Mouse (Mus musculus) left cerebral cortex, adult 8-10 months (tissue): ENCODE results near the gene Nr1d1. TPM values are rescaled to one million over a fixed set of nuclear protein-coding genes. Genes with fewer than 3 reads are reported as not detected.
"Not testable (repeated sequence)": the region's sequence is repeated elsewhere in the genome, so short reads cannot be mapped to it uniquely, and the experiment has no call there.

ENCODE experiments used
- DNase-seq, 2 experiments: peaks; one replicate each; pipeline ENCODE4 v3.0.0; 2022; ENCODE audit warnings: low spot score in 2 of 2
- total RNA-seq, 4 experiments: library from RNA; stranded (reverse); gene quantifications; 2 replicates each; pipeline ENCODE4 v1.2.4; 2022

Nr1d1 gene
- total RNA-seq, 4 experiments from 2014 or later: 137 to 177 (median 145) TPM

GRCm38 (mm10) chr11:98740026-98740392, 35.1 kb downstream of the Nr1d1 start:
- DNase-seq: no peak

DNA sequence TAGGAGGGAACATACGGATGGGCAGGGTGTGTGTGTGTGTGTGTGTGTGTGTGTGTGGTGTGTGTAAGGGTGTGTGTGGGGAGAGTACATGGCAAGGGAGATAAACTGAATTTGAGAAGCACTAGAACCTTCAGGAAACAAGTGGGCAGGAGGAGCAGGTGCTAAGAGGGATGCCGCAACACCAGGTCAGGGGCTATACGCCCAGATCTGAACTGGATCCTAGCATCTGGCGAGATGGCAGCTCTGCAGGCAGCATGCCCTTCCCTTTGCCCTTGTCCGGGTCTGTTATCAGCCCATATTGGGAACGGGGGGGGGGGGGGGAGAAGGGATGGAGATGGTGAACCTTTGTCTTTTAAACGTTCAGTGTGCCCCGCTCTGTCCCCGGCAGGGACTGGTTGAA, 36.2 kb downstream of the Nr1d1 start:
- no peak for DNase-seq

DNA sequence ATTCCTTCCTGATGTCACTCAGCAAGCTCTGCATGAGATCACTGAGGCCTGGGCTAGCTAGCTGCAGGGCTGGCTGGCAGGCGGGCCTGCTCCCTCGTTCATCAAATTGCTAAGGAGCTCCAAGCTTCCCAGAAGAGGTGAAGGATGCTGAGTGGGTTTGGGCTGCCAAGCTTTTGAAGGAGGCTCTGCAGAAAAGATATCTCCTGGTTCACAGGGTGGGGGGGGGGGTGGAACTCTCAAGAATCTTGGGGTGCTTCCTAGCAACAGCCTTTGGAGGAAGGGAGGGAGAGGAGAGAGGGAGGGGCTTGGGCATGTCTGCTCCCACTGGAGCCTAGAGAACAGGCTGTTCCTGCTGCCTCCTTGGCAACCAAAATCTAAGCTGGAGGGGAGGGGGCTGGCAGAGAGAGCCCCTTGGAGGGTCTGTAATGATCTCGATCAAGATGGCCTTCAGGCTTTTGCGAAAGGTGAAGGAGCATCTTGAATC, 36.7 kb downstream of the Nr1d1 start:
- DNase-seq: peak in 1 of 2 experiments; percentile 76

DNA sequence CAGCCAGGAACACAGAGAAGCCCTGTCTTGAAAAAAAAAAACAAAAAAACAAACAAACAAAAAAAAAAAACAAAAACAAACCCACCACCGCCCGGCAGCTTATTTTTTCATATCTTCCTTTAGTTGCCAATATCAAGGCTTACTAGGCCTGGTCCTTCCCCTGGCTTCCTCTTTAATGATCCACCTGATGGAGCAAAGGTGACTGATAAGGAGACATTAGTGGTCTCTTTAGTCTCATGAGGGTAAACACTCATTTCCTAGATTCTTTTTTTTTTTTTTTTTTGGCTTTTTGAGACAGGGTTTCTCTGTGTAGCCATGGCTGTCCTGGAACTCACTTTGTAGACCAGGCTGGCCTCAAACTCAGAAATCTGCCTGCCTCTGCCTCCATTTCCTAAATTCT, 37.9 kb downstream of the Nr1d1 start:
- DNase-seq: not testable (repeated sequence)

DNA sequence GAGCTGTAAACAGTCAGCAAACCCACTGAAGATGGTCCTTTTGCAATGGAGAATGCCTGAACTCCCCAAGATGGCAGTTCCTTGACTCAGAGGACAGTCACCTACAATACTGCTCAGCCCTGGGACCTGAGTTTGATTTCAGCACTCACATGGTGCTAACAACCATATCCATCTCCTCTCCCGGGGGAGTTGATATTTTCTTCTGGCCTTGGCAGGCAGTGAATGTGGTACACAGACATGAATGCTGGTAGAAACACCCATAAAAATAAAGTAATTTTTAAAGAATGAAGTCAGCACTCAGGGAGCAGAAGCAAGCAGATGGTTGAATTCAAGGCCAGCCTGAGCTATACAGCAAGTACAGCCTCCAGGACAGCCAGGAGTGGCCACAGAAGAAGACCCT, 39.0 kb downstream of the Nr1d1 start:
- DNase-seq: no peak

GRCm38 (mm10) chr11:98735111-98735510, 40.0 kb downstream of the Nr1d1 start:
- DNase-seq: no peak

DNA sequence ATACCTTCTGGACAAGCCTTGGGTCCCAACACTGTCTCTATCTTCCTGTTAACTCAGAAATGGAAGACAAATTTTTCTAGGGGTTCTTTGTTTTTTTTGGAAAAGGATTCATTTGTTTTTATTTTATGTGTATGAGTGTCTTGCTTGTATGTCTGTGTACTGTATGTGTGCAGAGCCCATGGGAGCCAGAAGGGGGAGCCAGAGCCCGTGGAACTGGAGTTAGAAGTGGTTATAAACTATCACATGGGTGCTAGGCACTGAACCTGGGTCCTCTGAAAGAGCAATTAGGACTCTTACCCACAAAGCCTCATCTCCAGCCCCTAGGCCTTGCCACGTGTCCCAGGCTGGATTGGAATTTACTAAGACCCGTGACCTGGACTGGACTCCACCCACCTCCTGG, 41.1 kb downstream of the Nr1d1 start:
- DNase-seq: no peak

GRCm38 (mm10) chr11:98731134-98731533, 44.0 kb downstream of the Nr1d1 start:
- peak in 1 of 2 experiments; percentile 88 for DNase-seq

- DNase-seq: no peak
Measured at GRCm38 (mm10) chr11:98730727-98731126, 44.4 kb downstream of the Nr1d1 start.

DNA sequence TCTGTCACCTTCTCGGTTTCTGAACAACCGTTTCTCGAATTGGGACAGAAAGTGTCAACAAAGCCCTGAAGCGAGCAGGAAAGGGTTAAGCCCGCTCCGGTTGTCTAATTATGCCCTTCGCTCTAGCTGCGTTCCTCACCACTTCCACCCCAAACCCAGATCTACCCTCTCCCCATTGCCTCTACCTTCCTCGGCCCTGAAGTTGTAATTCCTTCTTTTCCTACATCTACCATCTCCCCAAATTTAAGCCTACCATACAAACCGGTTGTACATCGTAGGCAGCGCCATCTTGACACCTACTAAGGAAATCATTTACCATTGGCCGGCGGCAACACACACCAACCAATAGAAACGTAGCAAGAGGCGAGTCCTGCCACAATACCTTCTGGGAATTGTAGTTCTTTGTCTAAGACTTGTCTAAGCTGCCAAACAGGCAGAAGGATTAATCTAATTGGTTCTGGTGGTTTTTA, 46.0 kb downstream of the Nr1d1 start, which contains the start of gene Med24:
Gene Med24, minus strand, starts transcription at position 317 of the 470 bp plus-strand sequence.
- DNase-seq: peak; percentile 78 to 92

DNA sequence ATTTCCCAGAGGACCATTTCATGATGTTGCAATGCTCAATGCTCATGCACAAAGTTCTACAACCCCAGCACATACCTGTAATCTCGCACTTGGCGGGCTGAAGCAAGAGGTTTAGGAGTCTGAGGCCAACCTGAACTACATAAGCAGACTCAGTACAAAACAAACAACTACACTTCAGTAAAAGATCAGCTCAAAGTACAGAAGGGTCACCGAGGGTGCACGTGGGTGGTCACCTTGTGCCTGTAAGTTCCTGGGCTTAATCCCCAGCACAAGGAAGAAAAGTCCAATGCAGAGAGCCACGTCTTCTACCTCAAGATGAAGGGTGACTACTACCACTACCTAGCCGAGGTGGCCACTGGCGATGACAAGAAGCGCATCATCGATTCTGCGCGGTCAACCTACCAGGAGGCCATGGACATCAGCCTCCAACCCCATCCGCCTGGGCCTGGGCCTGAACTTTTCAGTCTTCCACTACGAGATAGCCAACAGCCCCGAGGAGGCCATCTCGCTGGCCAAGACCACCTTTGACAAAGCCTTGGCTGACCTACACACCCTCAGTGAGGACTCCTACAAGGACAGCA, 49.1 kb downstream of the Nr1d1 start:
- DNase-seq: no peak

DNA sequence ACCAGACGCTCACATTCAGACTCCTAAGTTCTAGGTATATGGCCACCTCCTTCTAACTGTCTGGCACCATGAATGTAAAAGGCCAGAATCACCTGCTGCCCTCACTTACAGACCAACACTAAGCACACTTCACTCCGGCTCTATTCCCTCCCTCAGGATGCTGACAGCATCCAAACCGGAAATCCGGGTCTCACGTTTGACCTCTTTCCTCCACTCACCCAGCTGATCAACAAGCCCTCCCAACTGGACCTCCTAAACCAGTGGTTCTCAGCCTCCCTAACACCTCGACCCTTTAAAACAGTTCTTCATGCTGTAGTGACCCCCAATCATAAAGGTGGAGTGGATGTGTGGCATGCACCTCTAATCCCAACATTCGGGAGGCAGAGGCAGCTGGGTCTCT, 52.0 kb downstream of the Nr1d1 start:
- no peak for DNase-seq

DNA sequence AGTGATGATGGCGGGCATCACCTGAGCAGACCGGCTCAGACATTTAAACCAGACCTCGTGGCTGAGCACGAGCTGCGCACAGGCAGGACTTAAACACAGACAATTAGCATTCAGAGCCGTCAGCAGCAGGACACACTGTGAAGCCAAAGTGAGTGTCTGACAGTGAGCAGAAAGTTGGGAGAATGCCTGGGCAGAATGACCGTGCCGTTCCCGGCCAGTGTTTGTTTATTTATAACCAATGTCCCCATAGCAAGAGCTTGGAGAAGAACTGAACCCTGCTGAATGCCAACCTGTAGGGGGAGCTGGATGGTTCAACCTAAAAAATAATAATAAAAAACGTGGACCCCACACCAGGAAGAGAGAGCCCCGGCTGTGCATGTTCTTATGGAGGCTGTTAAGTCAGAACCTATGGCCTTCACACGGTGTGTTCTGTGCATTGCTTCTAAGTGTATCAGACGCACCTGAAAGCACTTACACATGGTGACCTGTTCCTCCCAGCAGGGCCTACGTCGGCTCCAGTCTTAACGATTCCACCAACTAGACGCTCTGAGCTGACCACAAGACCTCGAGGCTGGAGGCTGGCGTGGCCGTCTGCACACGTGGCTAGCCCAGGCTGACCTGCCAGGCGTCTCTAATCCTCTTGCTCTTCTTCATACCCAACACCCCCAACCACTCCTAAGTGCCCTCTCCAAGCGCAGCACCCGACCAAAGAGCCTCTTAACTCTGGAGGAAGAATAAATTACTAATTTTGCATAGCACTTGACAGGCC, 53.5 kb downstream of the Nr1d1 start:
- DNase-seq: no peak

- no peak for DNase-seq
Measured at GRCm38 (mm10) chr11:98720756-98721155, 54.4 kb downstream of the Nr1d1 start.

Other genes starting within 250 kb of the Nr1d1 start
- under 1 TPM; 0.23 to 0.76 (median 0.52) TPM for gene Ikzf3, start 229.3 kb downstream of the Nr1d1 start, total RNA-seq
- not detected for gene Zpbp2, start 224.2 kb downstream of the Nr1d1 start, total RNA-seq
- gene Ormdl3, start 188.0 kb downstream of the Nr1d1 start, total RNA-seq: 10 to 100 TPM; 43.6 to 47.0 (median 45.1) TPM
- not detected for gene Lrrc3c, start 177.0 kb downstream of the Nr1d1 start, total RNA-seq
- gene Gm12355, start 149.7 kb downstream of the Nr1d1 start, total RNA-seq: 10 to 100 TPM; 11.8 to 14.5 (median 13.1) TPM
- under 1 TPM in 2 of 4 experiments, not detected in 2; 0.23 TPM for gene Gsdma3, start 149.0 kb downstream of the Nr1d1 start, total RNA-seq
- not detected for gene Gsdma2, start 128.6 kb downstream of the Nr1d1 start, total RNA-seq
- gene Gsdma, start 111.0 kb downstream of the Nr1d1 start, total RNA-seq: not detected
- 100 to 1,000 TPM; 129 to 137 (median 132) TPM for gene Psmd3, start 92.8 kb downstream of the Nr1d1 start, total RNA-seq
- not detected for gene Csf3, start 74.1 kb downstream of the Nr1d1 start, total RNA-seq
- 100 to 1,000 TPM; 109 to 128 (median 117) TPM for gene Med24, start 45.9 kb downstream of the Nr1d1 start, total RNA-seq
- gene Thra, start 34.7 kb downstream of the Nr1d1 start, total RNA-seq: 100 to 1,000 TPM; 713 to 794 (median 760) TPM
- gene Msl1, start 20.2 kb upstream of the Nr1d1 start, total RNA-seq: 100 to 1,000 TPM; 167 to 198 (median 186) TPM
- gene Casc3, start 29.6 kb upstream of the Nr1d1 start, total RNA-seq: 10 to 100 TPM; 53.6 to 57.8 (median 54.1) TPM
- gene Rapgefl1, start 61.5 kb upstream of the Nr1d1 start, total RNA-seq: 100 to 1,000 TPM; 130 to 140 (median 139) TPM
- gene Wipf2, start 88.3 kb upstream of the Nr1d1 start, total RNA-seq: 10 to 100 TPM; 74.0 to 84.5 (median 81.5) TPM
- under 1 TPM; 0.15 to 0.91 (median 0.25) TPM for gene Cdc6, start 132.5 kb upstream of the Nr1d1 start, total RNA-seq
- gene Rara, start 152.5 kb upstream of the Nr1d1 start, total RNA-seq: 10 to 100 TPM; 11.1 to 11.7 (median 11.4) TPM
- gene Gjd3, start 207.7 kb upstream of the Nr1d1 start, total RNA-seq: 1 to 10 TPM; 1.2 to 1.8 (median 1.4) TPM
- 1 to 10 TPM in 3 of 4 experiments, under 1 TPM in 1; 0.94 to 2.5 (median 1.4) TPM for gene Top2a, start 248.9 kb upstream of the Nr1d1 start, total RNA-seq